Mouse (Mus musculus): Measurements from ENCODE around the gene Mgat3. TPM values are rescaled to one million over a fixed set of nuclear protein-coding genes. Genes with fewer than 3 reads are reported as not detected.

Mgat3 gene
- total and polyA plus RNA-seq, 3 experiments = not detected

DNA sequence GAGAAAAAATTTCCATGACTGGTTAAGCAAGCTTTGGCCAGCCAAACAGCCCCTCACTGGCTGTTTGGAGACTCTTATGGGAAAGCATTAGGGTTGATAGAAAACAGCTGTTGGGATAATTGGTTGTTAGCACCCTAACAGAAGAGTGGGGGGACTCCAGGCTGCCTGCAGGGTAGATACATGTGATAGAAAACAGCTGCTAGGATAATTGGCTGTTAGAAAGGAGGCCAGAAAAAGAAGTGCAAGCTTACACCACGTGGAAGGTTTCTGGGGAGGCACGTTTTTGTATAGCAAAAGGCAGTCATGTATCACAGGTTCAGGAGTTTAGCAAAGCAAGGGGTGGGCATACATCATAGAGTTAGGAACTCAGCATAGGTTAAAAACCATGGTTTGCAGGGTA lies 80.0 kb downstream of the Mgat3 start:
- Histone ChIP-seq H3K4me1 (ENCODE audit: control insufficient read depth in 1 of 2, insufficient read depth in 2 of 2, low read length in 2 of 2) (peaks cover 6 to 28% of the 10 kb centered on the region in 2 experiments), H3K9me3 (replicated peaks; ENCODE audit: insufficient read depth, low read length) (no peaks in the 10 kb centered on the region), H3K9ac (ENCODE audit: control insufficient read depth, low read depth, low read length, poor library complexity, severe bottlenecking) (no peak overlapping the region), H3K27me3 (ENCODE audit: control insufficient read depth in 1 of 2, insufficient read depth in 2 of 2, low read length in 2 of 2) (no peaks in the 10 kb centered on the region), H3K79me2 (ENCODE audit: control insufficient read depth, insufficient read depth, low read length, poor library complexity) (peaks cover 24% of the 10 kb centered on the region), H3K4me3 (ENCODE audit: control insufficient read depth in 1 of 2, insufficient read depth in 1 of 2, low read depth in 2 of 2, low read length in 2 of 2) (no peak overlapping the region), H3K36me3 (ENCODE audit: control insufficient read depth in 1 of 2, insufficient read depth in 2 of 2, low read length in 2 of 2) (peaks cover 14 to 26% of the 10 kb centered on the region in 2 experiments), H3K27ac (ENCODE audit: control insufficient read depth, low read depth, low read length) (peak overlapping the region; percentile 12; the same call in 1 of the 2 replicates)
- no peak for DNase-seq (ENCODE audit: low read depth, low spot score)
- TF ChIP-seq ZKSCAN1 (IDR thresholded peaks at IDR 0.05; ENCODE audit: low read depth, low read length) (no peak), SMC3 (IDR thresholded peaks at IDR 0.05; ENCODE audit: low read depth, low read length) (no peak), EP300 (IDR thresholded peaks at IDR 0.05; ENCODE audit: low read depth in 1 of 2, low read length in 2 of 2) (no peak), RAD21 (IDR thresholded peaks at IDR 0.05; ENCODE audit: low read depth, low read length) (no peak)

DNA sequence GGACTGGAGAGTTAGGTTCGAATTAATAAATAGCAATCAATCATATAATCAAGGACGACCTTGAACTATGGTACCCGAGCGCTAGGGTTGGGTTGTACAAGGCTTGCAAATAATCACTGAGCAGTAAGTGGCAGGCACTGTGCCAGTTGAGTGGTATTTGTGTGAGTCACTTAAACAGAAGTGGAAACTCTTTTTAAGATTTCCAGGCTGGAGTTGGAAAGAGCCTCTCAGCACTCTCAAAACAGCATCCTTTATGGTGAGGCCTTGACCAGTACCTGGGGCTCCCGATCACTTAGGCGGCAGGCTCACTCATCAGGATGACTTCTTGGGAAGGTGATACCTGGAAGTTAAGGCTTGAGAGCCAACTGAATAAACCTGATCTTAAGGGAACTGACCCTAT lies 80.7 kb downstream of the Mgat3 start:
- Histone ChIP-seq H3K4me3 (ENCODE audit: control insufficient read depth in 1 of 2, insufficient read depth in 1 of 2, low read depth in 2 of 2, low read length in 2 of 2) (peak overlapping the region; percentile 72), H3K27ac (ENCODE audit: control insufficient read depth, low read depth, low read length) (peak overlapping the region; percentile 86), H3K9me3 (replicated peaks; ENCODE audit: insufficient read depth, low read length) (no peaks in the 10 kb centered on the region), H3K79me2 (ENCODE audit: control insufficient read depth, insufficient read depth, low read length, poor library complexity) (peaks cover 24% of the 10 kb centered on the region), H3K36me3 (ENCODE audit: control insufficient read depth in 1 of 2, insufficient read depth in 2 of 2, low read length in 2 of 2) (peaks cover 11 to 26% of the 10 kb centered on the region in 2 experiments), H3K9ac (ENCODE audit: control insufficient read depth, low read depth, low read length, poor library complexity, severe bottlenecking) (peak overlapping the region; percentile 85), H3K27me3 (ENCODE audit: control insufficient read depth in 1 of 2, insufficient read depth in 2 of 2, low read length in 2 of 2) (no peaks in the 10 kb centered on the region), H3K4me1 (ENCODE audit: control insufficient read depth in 1 of 2, insufficient read depth in 2 of 2, low read length in 2 of 2) (peaks cover 6 to 28% of the 10 kb centered on the region in 2 experiments)
- TF ChIP-seq CHD1 (IDR thresholded peaks at IDR 0.05; ENCODE audit: low read depth, low read length) = 0 out of 2 replicates have a peak, but pooled peaks have one; percentile 9
- no peak for TF ChIP-seq TAL1 (IDR thresholded peaks at IDR 0.05; ENCODE audit: low read length)
- TF ChIP-seq MAFK (IDR thresholded peaks at IDR 0.05; ENCODE audit: borderline replicate concordance, low read depth, low read length) = no peak
- no peak for TF ChIP-seq ZKSCAN1 (IDR thresholded peaks at IDR 0.05; ENCODE audit: low read depth, low read length)
- TF ChIP-seq ETS1 (IDR thresholded peaks at IDR 0.05; ENCODE audit: low read depth, low read length) = no peak
- DNase-seq (ENCODE audit: low read depth, low spot score) = peak; percentile 73

- no peaks in the 10 kb centered on the region for H3K27me3 ChIP-seq (ENCODE audit: control insufficient read depth in 1 of 2, insufficient read depth in 2 of 2, low read length in 2 of 2)
- peak within 1 kb of the TSS; percentile 95 for H3K27ac ChIP-seq (ENCODE audit: control insufficient read depth, low read depth, low read length)
- peaks cover 6 to 24% of the 10 kb centered on the region in 2 experiments for H3K4me1 ChIP-seq (ENCODE audit: control insufficient read depth in 1 of 2, insufficient read depth in 2 of 2, low read length in 2 of 2)
- peak within 1 kb of the TSS; percentile 93 for H3K9ac ChIP-seq (ENCODE audit: control insufficient read depth, low read depth, low read length, poor library complexity, severe bottlenecking)
- peak; percentile 100 for DNase-seq (ENCODE audit: low read depth, low spot score)
- H3K79me2 ChIP-seq (ENCODE audit: control insufficient read depth, insufficient read depth, low read length, poor library complexity) = peaks cover 24% of the 10 kb centered on the region
- peaks cover 9 to 24% of the 10 kb centered on the region in 2 experiments; a peak in 3 of 4 replicates for H3K36me3 ChIP-seq (ENCODE audit: control insufficient read depth in 1 of 2, insufficient read depth in 2 of 2, low read length in 2 of 2)
- no peaks in the 10 kb centered on the region for H3K9me3 ChIP-seq (replicated peaks; ENCODE audit: insufficient read depth, low read length)
- H3K4me3 ChIP-seq (ENCODE audit: control insufficient read depth in 1 of 2, insufficient read depth in 1 of 2, low read depth in 2 of 2, low read length in 2 of 2) = peak within 1 kb of the TSS; percentile 73 to 79
- TF ChIP-seq MYC (IDR thresholded peaks at IDR 0.05; ENCODE audit: low read depth, low read length) = peak; percentile 87
- peak; percentile 99 for TF ChIP-seq ZMIZ1 (IDR thresholded peaks at IDR 0.05; ENCODE audit: low read depth, low read length)
- TF ChIP-seq POLR2A (IDR thresholded peaks at IDR 0.05; ENCODE audit: control insufficient read depth in 1 of 2, insufficient read depth in 1 of 2, low read depth in 1 of 2, low read length in 2 of 2, poor library complexity in 1 of 2) = peak; percentile 90 to 97
- TF ChIP-seq KAT2A (conservative IDR thresholded peaks at IDR 0.05; ENCODE audit: low read depth, low read length) = peak; percentile 94
- peak; percentile 31; the same call in 1 of the 2 replicates for TF ChIP-seq MAX (IDR thresholded peaks at IDR 0.05; ENCODE audit: low read length)
- TF ChIP-seq CHD1 (IDR thresholded peaks at IDR 0.05; ENCODE audit: low read depth, low read length) = 0 out of 2 replicates have a peak, but pooled peaks have one; percentile 2
- TF ChIP-seq ZNF384 (IDR thresholded peaks at IDR 0.05; ENCODE audit: low read depth, low read length) = no peak
- peak; percentile 98 for TF ChIP-seq USF1 (IDR thresholded peaks at IDR 0.05; ENCODE audit: low read depth, low read length)
- peak; percentile 99 for TF ChIP-seq POLR2AphosphoS2 (IDR thresholded peaks at IDR 0.05; ENCODE audit: low read length)
- peak; percentile 99 for TF ChIP-seq POLR2AphosphoS5 (IDR thresholded peaks at IDR 0.05; ENCODE audit: borderline replicate concordance, low read depth, low read length)
- peak; percentile 89 for TF ChIP-seq BHLHE40 (IDR thresholded peaks at IDR 0.05; ENCODE audit: borderline replicate concordance, low read depth, low read length)
- TF ChIP-seq USF2 (IDR thresholded peaks at IDR 0.05; ENCODE audit: borderline replicate concordance in 1 of 2, insufficient read depth in 1 of 2, low read depth in 1 of 2, low read length in 2 of 2) = peak; percentile 85 to 95
- peak; percentile 91 for TF ChIP-seq MXI1 (IDR thresholded peaks at IDR 0.05; ENCODE audit: low read depth, low read length)
- TF ChIP-seq JUND (IDR thresholded peaks at IDR 0.05; ENCODE audit: low read depth, low read length) = no peak
- TF ChIP-seq HCFC1 (IDR thresholded peaks at IDR 0.05; ENCODE audit: low read depth, low read length) = peak; percentile 92
- TF ChIP-seq E2F4 (IDR thresholded peaks at IDR 0.05; ENCODE audit: borderline replicate concordance, low read depth, low read length) = 0 out of 2 replicates have a peak, but pooled peaks have one; percentile 60
- peak; percentile 98 for TF ChIP-seq TBP (IDR thresholded peaks at IDR 0.05; ENCODE audit: low read depth, low read length)
These were observed 81.5 kb downstream of the Mgat3 start, which contains the start of gene Atf4 for GRCm38 (mm10) chr15:80254847-80255645. Gene Atf4 (plus strand): TSS chr15:80255184.
